Mouse (Mus musculus): ENCODE results near the gene Exoc3. TPM values are rescaled to one million over a fixed set of nuclear protein-coding genes. Genes with fewer than 3 reads are reported as not detected.

Exoc3 gene
- total and polyA plus RNA-seq, 2 experiments from 2014 or later = 55.5 to 62.8 TPM

- TF ChIP-seq CTCF (IDR thresholded peaks at IDR 0.05; ENCODE audit: low read depth) (no peak), EP300 (IDR thresholded peaks at IDR 0.05; ENCODE audit: low read depth) (no peak)
- Histone ChIP-seq H3K36me3 (replicated peaks; ENCODE audit: control insufficient read depth, insufficient read depth, low read length) (no peaks in the 10 kb centered on the region), H3K4me2 (ENCODE audit: low read depth, low read length) (no peak overlapping the region), H3K4me3 (ENCODE audit: low read depth, low read length) (no peak overlapping the region), H3K9me3 (replicated peaks; ENCODE audit: control insufficient read depth, low read length) (no peaks in the 10 kb centered on the region), H3K9ac (replicated peaks; ENCODE audit: low read depth, low read length) (no peak overlapping the region), H3K27ac (ENCODE audit: low read depth) (no peak overlapping the region), H3K4me1 (ENCODE audit: control insufficient read depth, insufficient read depth) (no peaks in the 10 kb centered on the region), H3K27me3 (ENCODE audit: control insufficient read depth, insufficient read depth, low read length) (no peaks in the 10 kb centered on the region)
- DNase-seq (ENCODE audit: low spot score) = no peak
- ATAC-seq (ENCODE audit: insufficient read depth, low read depth) = no peak
- whole genome bisulfite sequencing = 59% methylated on average over 2 of the region's 2 CpGs
Observed at GRCm38 (mm10) chr13:74147327-74147726, 61.2 kb downstream of the Exoc3 start.

- Histone ChIP-seq H3K4me2 (ENCODE audit: low read depth, low read length) (no peak overlapping the region), H3K27me3 (ENCODE audit: control insufficient read depth, insufficient read depth, low read length) (no peaks in the 10 kb centered on the region), H3K4me1 (ENCODE audit: control insufficient read depth, insufficient read depth) (no peaks in the 10 kb centered on the region), H3K36me3 (replicated peaks; ENCODE audit: control insufficient read depth, insufficient read depth, low read length) (no peaks in the 10 kb centered on the region), H3K9me3 (replicated peaks; ENCODE audit: control insufficient read depth, low read length) (no peaks in the 10 kb centered on the region), H3K27ac (ENCODE audit: low read depth) (no peak overlapping the region), H3K9ac (replicated peaks; ENCODE audit: low read depth, low read length) (no peak overlapping the region), H3K4me3 (ENCODE audit: low read depth, low read length) (no peak overlapping the region)
- TF ChIP-seq EP300 (IDR thresholded peaks at IDR 0.05; ENCODE audit: low read depth) (no peak), CTCF (IDR thresholded peaks at IDR 0.05; ENCODE audit: low read depth) (no peak)
- 81% methylated on average over 3 of the region's 3 CpGs for WGBS
- no peak for DNase-seq (ENCODE audit: low spot score)
- ATAC-seq (ENCODE audit: insufficient read depth, low read depth) = no peak
Observed at GRCm38 (mm10) chr13:74145983-74146622, 62.4 kb downstream of the Exoc3 start.

GRCm38 (mm10) chr13:74144120-74144884 is 64.2 kb downstream of the Exoc3 start:
- Histone ChIP-seq H3K4me3 (ENCODE audit: low read depth, low read length) (no peak overlapping the region), H3K4me1 (ENCODE audit: control insufficient read depth, insufficient read depth) (peaks cover 5% of the 10 kb centered on the region; the same call in 1 of the 2 replicates), H3K4me2 (ENCODE audit: low read depth, low read length) (no peak overlapping the region), H3K9ac (replicated peaks; ENCODE audit: low read depth, low read length) (no peak overlapping the region), H3K27ac (ENCODE audit: low read depth) (no peak overlapping the region), H3K9me3 (replicated peaks; ENCODE audit: control insufficient read depth, low read length) (no peaks in the 10 kb centered on the region), H3K27me3 (ENCODE audit: control insufficient read depth, insufficient read depth, low read length) (no peaks in the 10 kb centered on the region), H3K36me3 (replicated peaks; ENCODE audit: control insufficient read depth, insufficient read depth, low read length) (no peaks in the 10 kb centered on the region)
- TF ChIP-seq CTCF (IDR thresholded peaks at IDR 0.05; ENCODE audit: low read depth) (no peak), EP300 (IDR thresholded peaks at IDR 0.05; ENCODE audit: low read depth) (no peak)
- ATAC-seq (ENCODE audit: insufficient read depth, low read depth) = no peak
- no peak for DNase-seq (ENCODE audit: low spot score)
- WGBS = 75% methylated on average over 7 of the region's 7 CpGs

- ATAC-seq (ENCODE audit: insufficient read depth, low read depth) (no peak), DNase-seq (ENCODE audit: low spot score) (no peak)
- Histone ChIP-seq H3K36me3 (replicated peaks; ENCODE audit: control insufficient read depth, insufficient read depth, low read length) (no peaks in the 10 kb centered on the region), H3K4me2 (ENCODE audit: low read depth, low read length) (no peak overlapping the region), H3K27me3 (ENCODE audit: control insufficient read depth, insufficient read depth, low read length) (no peaks in the 10 kb centered on the region), H3K9ac (replicated peaks; ENCODE audit: low read depth, low read length) (no peak overlapping the region), H3K27ac (ENCODE audit: low read depth) (no peak overlapping the region), H3K4me1 (ENCODE audit: control insufficient read depth, insufficient read depth) (peaks cover 5% of the 10 kb centered on the region; the same call in 1 of the 2 replicates), H3K9me3 (replicated peaks; ENCODE audit: control insufficient read depth, low read length) (no peaks in the 10 kb centered on the region), H3K4me3 (ENCODE audit: low read depth, low read length) (no peak overlapping the region)
- TF ChIP-seq EP300 (IDR thresholded peaks at IDR 0.05; ENCODE audit: low read depth) = no peak
- TF ChIP-seq CTCF (IDR thresholded peaks at IDR 0.05; ENCODE audit: low read depth) = no peak
- 56% methylated on average over 3 of the region's 3 CpGs for WGBS
Observed at GRCm38 (mm10) chr13:74143282-74143681, 65.2 kb downstream of the Exoc3 start.

- Histone ChIP-seq H3K36me3 (replicated peaks; ENCODE audit: control insufficient read depth, insufficient read depth, low read length) (no peaks in the 10 kb centered on the region), H3K27me3 (ENCODE audit: control insufficient read depth, insufficient read depth, low read length) (no peaks in the 10 kb centered on the region), H3K4me2 (ENCODE audit: low read depth, low read length) (no peak overlapping the region), H3K4me3 (ENCODE audit: low read depth, low read length) (no peak overlapping the region), H3K9ac (replicated peaks; ENCODE audit: low read depth, low read length) (no peak overlapping the region), H3K9me3 (replicated peaks; ENCODE audit: control insufficient read depth, low read length) (no peaks in the 10 kb centered on the region), H3K4me1 (ENCODE audit: control insufficient read depth, insufficient read depth) (peaks cover 5% of the 10 kb centered on the region; the same call in 1 of the 2 replicates), H3K27ac (ENCODE audit: low read depth) (no peak overlapping the region)
- TF ChIP-seq EP300 (IDR thresholded peaks at IDR 0.05; ENCODE audit: low read depth) (no peak), CTCF (IDR thresholded peaks at IDR 0.05; ENCODE audit: low read depth) (no peak)
- WGBS = 91% methylated on average over 6 of the region's 6 CpGs
- DNase-seq (ENCODE audit: low spot score) (no peak), ATAC-seq (ENCODE audit: insufficient read depth, low read depth) (no peak)
Observed at GRCm38 (mm10) chr13:74140793-74141192, 67.7 kb downstream of the Exoc3 start.
